ENCODE assay signal across 10 mouse cellular contexts in genomic region chr6:115534617-115535016, GRCm38 (mm10). TPM values are rescaled to one million over a fixed set of nuclear protein-coding genes. Genes with fewer than 3 reads are reported as not detected.
DNase-seq lines count a peak whose midpoint lies in the region; TF ChIP-seq lines count a peak whose summit lies in the region.
"Had no signal": no experiment of that assay in that cellular context is flagged by ENCODE, and none has a peak within 500 bp of the region (broad histone marks: within the 10 kb centered on the region; RNA-seq: fewer than 3 reads in every experiment).

No protein-coding gene starts in this region.

- TF ChIP-seq CTCF in layer of hippocampus, adult 2 months (conservative IDR thresholded peaks at IDR 0.05) = no peak

- H3K4me3 ChIP-seq in layer of hippocampus, adult 2 months = no peak overlapping the region

- peak; percentile 53 for DNase-seq in adrenal gland, adult 2 months
- DNase-seq in adrenal gland, adult 8-10 months = no peak
- peak in 1 of 2 experiments; percentile 23 for DNase-seq in layer of hippocampus, adult 2 months (ENCODE audit: low spot score in 2 of 2)
- no peak for DNase-seq in layer of hippocampus, adult 18-20 months (ENCODE audit: low spot score in 2 of 2)
- peak; percentile 41 for DNase-seq in cerebellum, adult 9-11 months
- DNase-seq in kidney, postnatal 36 days = peak; percentile 24 to 55
- DNase-seq in urinary bladder, postnatal 4 days (ENCODE audit: low spot score in 2 of 2) = no peak
- no peak for DNase-seq in left cerebral cortex, postnatal 36 days (ENCODE audit: low spot score in 2 of 2)
- DNase-seq: retina, postnatal 1 day had no signal

- intact Hi-C loops in left cerebral cortex, postnatal 36 days (cut with DNase I) = loop anchor here (5.0 kb wide), 1 partner anchor 262 kb away; no protein-coding TSS in a partner anchor

- H3K27ac ChIP-seq in layer of hippocampus, adult 2 months = 0 out of 2 replicates have a peak overlapping the region, but pooled peaks have one; percentile 28

RNA-seq across cellular contexts. Expression of gene Tsen2, which starts 9.8 kb away (rescaled TPM):
- total RNA-seq in adrenal gland, adult 2 months (2021) = 10 to 100 TPM in 1 of 2 experiments, 1 to 10 TPM in 1; 8.0 to 13.8 TPM
- 3.1 and 3.2 TPM in 2 replicates for polyA plus RNA-seq in adrenal gland, adult 2 months (2012; rRNA removed)
- total RNA-seq in adrenal gland, adult 8-10 months (2022) = 10 to 100 TPM in 3 of 4 experiments, 1 to 10 TPM in 1; 9.1 to 19.9 (median 15.2) TPM
- 10 to 100 TPM; 26.2 to 27.1 TPM for total RNA-seq in layer of hippocampus, adult 2 months (2021)
- 10 to 100 TPM; 24.6 to 28.0 TPM for total RNA-seq in layer of hippocampus, adult 18-20 months (2021)
- 10 to 100 TPM; 20.3 to 21.8 TPM for total RNA-seq in left cerebral cortex, postnatal 36 days (2021)

RNA-seq across cellular contexts. Expression of gene Mkrn2os, which starts 57.8 kb away (rescaled TPM):
- not detected for total RNA-seq in adrenal gland, adult 2 months (2021)
- 0.10 TPM in 1 of 2 replicates, not detected in the other for polyA plus RNA-seq in adrenal gland, adult 2 months (2012; rRNA removed)
- not detected for total RNA-seq in adrenal gland, adult 8-10 months (2022)
- not detected for total RNA-seq in layer of hippocampus, adult 2 months (2021)
- not detected for total RNA-seq in layer of hippocampus, adult 18-20 months (2021)
- not detected for total RNA-seq in left cerebral cortex, postnatal 36 days (2021)
- total RNA-seq: megakaryocyte, adult 5-6 weeks had no signal

Comparison
In these comparisons a context has a peak if more than half of its experiments do, and no peak if none do; other contexts are left out.
1. DNase-seq: peak in adrenal gland, adult 2 months (single experiment), cerebellum, adult 9-11 months (single experiment) and kidney, postnatal 36 days (2 of 2); none in adrenal gland, adult 8-10 months (single experiment), layer of hippocampus, adult 18-20 months (0 of 2), urinary bladder, postnatal 4 days (0 of 2) and left cerebral cortex, postnatal 36 days (0 of 2).